ENCODE assay signal across 25 mouse cellular contexts in the genomic region with DNA sequence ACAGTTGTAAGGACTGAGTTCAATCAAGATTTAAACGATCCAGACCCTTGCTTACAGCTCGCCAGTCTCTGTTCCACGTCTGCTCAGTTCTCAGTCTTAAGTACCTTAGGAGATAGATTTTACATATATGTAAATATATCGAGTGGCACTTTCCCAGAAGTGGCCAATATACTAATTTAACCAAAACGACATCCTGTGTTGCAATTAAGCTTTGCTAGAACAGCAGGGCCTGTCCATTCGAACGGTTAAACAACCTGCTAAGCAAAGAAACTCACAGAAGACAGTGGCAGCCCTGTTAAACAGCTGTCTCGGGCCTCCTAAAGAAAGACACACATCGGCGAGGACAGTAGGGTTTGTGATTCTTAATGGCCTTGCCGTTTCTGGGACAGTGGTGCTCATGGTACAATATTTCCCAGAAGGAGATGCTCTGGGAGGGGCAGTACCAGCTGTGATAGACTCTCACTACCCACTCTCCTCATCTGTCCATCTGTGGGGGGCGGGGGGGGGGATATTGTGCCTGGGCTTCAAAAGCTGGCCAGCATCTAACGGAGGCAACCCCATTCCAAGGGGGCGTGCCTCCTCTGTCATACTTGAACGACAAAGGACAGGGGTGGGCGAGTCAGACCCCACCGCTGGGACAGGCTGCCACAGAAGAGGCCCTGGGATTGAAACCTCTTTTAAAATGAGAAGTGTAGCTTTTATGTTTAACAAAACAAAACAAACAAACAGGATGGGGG. TPM values are rescaled to one million over a fixed set of nuclear protein-coding genes. Genes with fewer than 3 reads are reported as not detected.
DNase-seq lines count a peak whose midpoint lies in the region; ATAC-seq and TF ChIP-seq lines count a peak whose summit lies in the region.
"Had no signal": no experiment of that assay in that cellular context is flagged by ENCODE, and none has a peak within 500 bp of the region (broad histone marks: within the 10 kb centered on the region; RNA-seq: fewer than 3 reads in every experiment).

No protein-coding gene starts in this region.

- no peaks in the 10 kb centered on the region for H3K36me3 ChIP-seq in forebrain, embryonic 12.5 days (replicated peaks)
- H3K36me3 ChIP-seq in forebrain, postnatal 0 days (ENCODE audit: insufficient read depth) = no peaks in the 10 kb centered on the region
- H3K36me3 ChIP-seq in kidney, adult 2 months (ENCODE audit: control insufficient read depth, insufficient read depth, low read length) = no peaks in the 10 kb centered on the region
- no peaks in the 10 kb centered on the region for H3K36me3 ChIP-seq in midbrain, embryonic 16.5 days (ENCODE audit: control insufficient read depth, insufficient read depth, low read length)
- no peaks in the 10 kb centered on the region for H3K36me3 ChIP-seq in midbrain, embryonic 13.5 days
- H3K36me3 ChIP-seq in neural tube, embryonic 15.5 days = no peaks in the 10 kb centered on the region
- H3K36me3 ChIP-seq: embryonic facial prominence, embryonic 15.5 days; hindbrain, embryonic 12.5 days; neural tube, embryonic 12.5 days had no signal

- no peak overlapping the region for H3K27ac ChIP-seq in forebrain, embryonic 12.5 days
- H3K27ac ChIP-seq in forebrain, postnatal 0 days (ENCODE audit: low read depth, low read length) = no peak overlapping the region
- H3K27ac ChIP-seq in kidney, adult 2 months (ENCODE audit: insufficient read depth, low read depth, low read length) = peak overlapping the region; percentile 71
- H3K27ac ChIP-seq in midbrain, embryonic 16.5 days (ENCODE audit: low read length) = no peak overlapping the region
- no peak overlapping the region for H3K27ac ChIP-seq in midbrain, embryonic 13.5 days
- H3K27ac ChIP-seq in neural tube, embryonic 15.5 days (replicated peaks) = no peak overlapping the region
- H3K27ac ChIP-seq: embryonic facial prominence, embryonic 15.5 days; hindbrain, embryonic 12.5 days; layer of hippocampus, adult 2 months; neural tube, embryonic 12.5 days had no signal

- H3K4me1 ChIP-seq in forebrain, embryonic 12.5 days = peaks cover 11% of the 10 kb centered on the region; the same call in 1 of the 2 replicates
- no peaks in the 10 kb centered on the region for H3K4me1 ChIP-seq in forebrain, postnatal 0 days (ENCODE audit: insufficient read depth)
- H3K4me1 ChIP-seq in kidney, adult 2 months (ENCODE audit: control insufficient read depth, insufficient read depth, low read length) = peaks cover 31% of the 10 kb centered on the region
- H3K4me1 ChIP-seq in midbrain, embryonic 16.5 days (ENCODE audit: control insufficient read depth, insufficient read depth, low read length) = no peaks in the 10 kb centered on the region
- peaks cover 7% of the 10 kb centered on the region; the same call in 1 of the 2 replicates for H3K4me1 ChIP-seq in midbrain, embryonic 13.5 days (replicated peaks)
- peaks cover 8% of the 10 kb centered on the region for H3K4me1 ChIP-seq in neural tube, embryonic 15.5 days
- H3K4me1 ChIP-seq: embryonic facial prominence, embryonic 15.5 days; neural tube, embryonic 12.5 days had no signal

- H3K27me3 ChIP-seq in forebrain, embryonic 12.5 days = peaks cover 8% of the 10 kb centered on the region
- H3K27me3 ChIP-seq in forebrain, postnatal 0 days (ENCODE audit: insufficient read depth, low read length) = no peaks in the 10 kb centered on the region
- H3K27me3 ChIP-seq in kidney, adult 2 months (replicated peaks; ENCODE audit: control insufficient read depth, insufficient read depth, low read length) = no peaks in the 10 kb centered on the region
- no peaks in the 10 kb centered on the region for H3K27me3 ChIP-seq in midbrain, embryonic 16.5 days (ENCODE audit: control insufficient read depth, insufficient read depth, low read depth, low read length)
- 0 out of 2 replicates have a peak, but pooled peaks cover 3% of the 10 kb centered on the region for H3K27me3 ChIP-seq in midbrain, embryonic 13.5 days
- peaks cover 3% of the 10 kb centered on the region for H3K27me3 ChIP-seq in neural tube, embryonic 15.5 days (replicated peaks)
- H3K27me3 ChIP-seq: embryonic facial prominence, embryonic 15.5 days had no signal

- 63% methylated on average over 17 of the region's 17 CpGs for WGBS in forebrain, embryonic 12.5 days
- WGBS in forebrain, postnatal 0 days = 56% methylated on average over 17 of the region's 17 CpGs
- 35% methylated on average over 17 of the region's 17 CpGs for WGBS in kidney, adult 2 months
- WGBS in midbrain, embryonic 16.5 days = 51% methylated on average over 17 of the region's 17 CpGs
- 53% methylated on average over 17 of the region's 17 CpGs for WGBS in midbrain, embryonic 13.5 days
- 38% methylated on average over 17 of the region's 17 CpGs for WGBS in neural tube, embryonic 15.5 days

- DNase-seq in forebrain, postnatal 0 days = no peak
- no peak for DNase-seq in kidney, adult 2 months
- DNase-seq in kidney, adult 11 months = no peak
- no peak for DNase-seq in layer of hippocampus, postnatal 10 days (ENCODE audit: low spot score in 2 of 2)
- DNase-seq: adrenal gland, postnatal 25 days; cerebellum, adult 18-20 months; cerebellum, postnatal 25 days; gastrocnemius, postnatal 36 days; heart, postnatal 10 days; left cerebral cortex, postnatal 4 days; liver; lung, postnatal 10 days; right cerebral cortex, postnatal 25 days; thymus, postnatal 36 days had no signal

- H3K4me3 ChIP-seq in forebrain, embryonic 12.5 days (replicated peaks) = no peak overlapping the region
- H3K4me3 ChIP-seq in forebrain, postnatal 0 days (ENCODE audit: low read depth, low read length) = no peak overlapping the region
- no peak overlapping the region for H3K4me3 ChIP-seq in kidney, adult 2 months (ENCODE audit: insufficient read depth, low read depth, low read length)
- H3K4me3 ChIP-seq in midbrain, embryonic 16.5 days (ENCODE audit: low read depth, low read length) = no peak overlapping the region
- H3K4me3 ChIP-seq in midbrain, embryonic 13.5 days (replicated peaks) = no peak overlapping the region
- no peak overlapping the region for H3K4me3 ChIP-seq in neural tube, embryonic 15.5 days (replicated peaks)
- H3K4me3 ChIP-seq: embryonic facial prominence, embryonic 15.5 days; hindbrain, embryonic 12.5 days; layer of hippocampus, adult 2 months; neural tube, embryonic 12.5 days had no signal

- ATAC-seq in forebrain, embryonic 12.5 days (ENCODE audit: low FRiP score) = peak; percentile 30; the same call in 1 of the 2 replicates
- ATAC-seq in forebrain, postnatal 0 days = no peak
- ATAC-seq in midbrain, embryonic 16.5 days = peak; percentile 42; the same call in 1 of the 2 replicates
- ATAC-seq in midbrain, embryonic 13.5 days = no peak
- ATAC-seq in neural tube, embryonic 15.5 days (ENCODE audit: low FRiP score) = 0 out of 2 replicates have a peak, but pooled peaks have one; percentile 31
- ATAC-seq: intestine, embryonic 16.5 days had no signal

- H3K9me3 ChIP-seq in forebrain, embryonic 12.5 days = 0 out of 2 replicates have a peak, but pooled peaks cover 4% of the 10 kb centered on the region
- H3K9me3 ChIP-seq in forebrain, postnatal 0 days (ENCODE audit: low read length) = no peaks in the 10 kb centered on the region
- no peaks in the 10 kb centered on the region for H3K9me3 ChIP-seq in midbrain, embryonic 16.5 days (replicated peaks; ENCODE audit: control insufficient read depth, low read length, poor library complexity, severe bottlenecking)
- no peaks in the 10 kb centered on the region for H3K9me3 ChIP-seq in midbrain, embryonic 13.5 days
- no peaks in the 10 kb centered on the region for H3K9me3 ChIP-seq in neural tube, embryonic 15.5 days (replicated peaks)
- H3K9me3 ChIP-seq: embryonic facial prominence, embryonic 15.5 days; hindbrain, embryonic 12.5 days; neural tube, embryonic 12.5 days had no signal

- TF ChIP-seq CTCF in forebrain, postnatal 0 days (IDR thresholded peaks at IDR 0.05; ENCODE audit: low read depth) = no peak
- no peak for TF ChIP-seq CTCF in kidney, adult 2 months (conservative IDR thresholded peaks at IDR 0.05; ENCODE audit: insufficient read depth, insufficient read length, low read depth, low read length)

- no peak overlapping the region for H3K4me2 ChIP-seq in forebrain, embryonic 12.5 days
- H3K4me2 ChIP-seq in forebrain, postnatal 0 days (ENCODE audit: low read depth) = no peak overlapping the region
- H3K4me2 ChIP-seq in midbrain, embryonic 16.5 days (ENCODE audit: low read length) = no peak overlapping the region
- H3K4me2 ChIP-seq in midbrain, embryonic 13.5 days (replicated peaks) = no peak overlapping the region
- no peak overlapping the region for H3K4me2 ChIP-seq in neural tube, embryonic 15.5 days
- H3K4me2 ChIP-seq: embryonic facial prominence, embryonic 15.5 days; heart, embryonic 11.5 days; hindbrain, embryonic 12.5 days; neural tube, embryonic 12.5 days had no signal

- TF ChIP-seq POLR2A in kidney, adult 2 months (IDR thresholded peaks at IDR 0.05; ENCODE audit: low read depth, low read length) = no peak

- no peak overlapping the region for H3K9ac ChIP-seq in forebrain, embryonic 12.5 days
- no peak overlapping the region for H3K9ac ChIP-seq in forebrain, postnatal 0 days
- no peak overlapping the region for H3K9ac ChIP-seq in midbrain, embryonic 16.5 days (ENCODE audit: low read depth, low read length)
- no peak overlapping the region for H3K9ac ChIP-seq in midbrain, embryonic 13.5 days (replicated peaks)
- H3K9ac ChIP-seq in neural tube, embryonic 15.5 days (replicated peaks) = no peak overlapping the region
- H3K9ac ChIP-seq: embryonic facial prominence, embryonic 15.5 days; hindbrain, embryonic 12.5 days; neural tube, embryonic 12.5 days had no signal

RNA-seq across cellular contexts. Expression of a gene that starts 9.1 kb away (rescaled TPM):
- 0.96 and 1.00 TPM in 2 replicates for polyA plus RNA-seq in forebrain, embryonic 12.5 days (2016; fragmentation: Nextera tagmentation; extraction: Ambion mirVana)
- 1.1 and 4.4 TPM in 2 replicates for total RNA-seq in forebrain, postnatal 0 days (2014; rRNA removed)
- polyA plus RNA-seq in forebrain, postnatal 0 days (2015; fragmentation: Nextera tagmentation; extraction: Ambion mirVana) = 0.72 and 2.1 TPM in 2 replicates
- 27.2 and 28.5 TPM in 2 replicates for polyA plus RNA-seq in kidney, adult 2 months (2012; rRNA removed)
- 1.3 and 1.6 TPM in 2 replicates for polyA plus RNA-seq in midbrain, embryonic 16.5 days (2015; fragmentation: Nextera tagmentation; extraction: Ambion mirVana)
- polyA plus RNA-seq in midbrain, embryonic 13.5 days (2015; fragmentation: Nextera tagmentation; extraction: Ambion mirVana) = 0.61 and 0.71 TPM in 2 replicates
- polyA plus RNA-seq in neural tube, embryonic 15.5 days (2015; fragmentation: Nextera tagmentation; extraction: Ambion mirVana) = 1.8 and 3.7 TPM in 2 replicates
- 1 to 10 TPM; 3.3 to 3.9 TPM for total RNA-seq in layer of hippocampus, postnatal 10 days (2021)
- total RNA-seq: MEL had no signal

Comparison
In these comparisons a context has a peak if more than half of its experiments do, and no peak if none do; other contexts are left out.
1. ATAC-seq: peak in forebrain, embryonic 12.5 days (single experiment), midbrain, embryonic 16.5 days (single experiment) and neural tube, embryonic 15.5 days (single experiment); none in forebrain, postnatal 0 days (single experiment) and midbrain, embryonic 13.5 days (single experiment).